16 mouse cellular contexts compared by ENCODE assay signal in genomic region chrX:99632211-99632775, GRCm38 (mm10).
DNase-seq lines count a peak whose midpoint lies in the region; ATAC-seq lines count a peak whose summit lies in the region.
"Had no signal": no experiment of that assay in that cellular context is flagged by ENCODE, and none has a peak within 500 bp of the region (broad histone marks: within the 10 kb centered on the region; RNA-seq: fewer than 3 reads in every experiment).

No protein-coding gene starts in this region.

- no peak overlapping the region for H3K4me2 ChIP-seq in midbrain, embryonic 14.5 days (ENCODE audit: low read length)
- no peak overlapping the region for H3K4me2 ChIP-seq in liver, embryonic 12.5 days
- no peak overlapping the region for H3K4me2 ChIP-seq in midbrain, embryonic 15.5 days
- H3K4me2 ChIP-seq: heart, embryonic 15.5 days; hindbrain, embryonic 14.5 days; limb, embryonic 12.5 days; stomach, embryonic 15.5 days had no signal

- H3K4me1 ChIP-seq in midbrain, embryonic 14.5 days (ENCODE audit: control insufficient read depth, insufficient read depth, low read length): no peaks in the 10 kb centered on the region
- H3K4me1 ChIP-seq in midbrain, embryonic 10.5 days: no peaks in the 10 kb centered on the region
- H3K4me1 ChIP-seq in liver, embryonic 12.5 days: no peaks in the 10 kb centered on the region
- H3K4me1 ChIP-seq in midbrain, embryonic 15.5 days: no peaks in the 10 kb centered on the region
- H3K4me1 ChIP-seq: heart, embryonic 15.5 days; limb, embryonic 12.5 days; megakaryocyte, embryonic 14.5 days; stomach, embryonic 15.5 days had no signal

- no peak overlapping the region for H3K27ac ChIP-seq in midbrain, embryonic 14.5 days (replicated peaks; ENCODE audit: low read depth, low read length)
- no peak overlapping the region for H3K27ac ChIP-seq in midbrain, embryonic 10.5 days (replicated peaks)
- H3K27ac ChIP-seq in liver, embryonic 12.5 days: no peak overlapping the region
- no peak overlapping the region for H3K27ac ChIP-seq in midbrain, embryonic 15.5 days
- H3K27ac ChIP-seq: heart, embryonic 15.5 days; hindbrain, embryonic 14.5 days; limb, embryonic 12.5 days; stomach, embryonic 15.5 days had no signal

- peak; percentile 18 for DNase-seq in adrenal gland, adult 8-10 months
- DNase-seq in adrenal gland, adult 18-20 months (ENCODE audit: low spot score in 2 of 2): no peak
- DNase-seq in midbrain, embryonic 14.5 days: peak; percentile 8
- DNase-seq in midbrain, embryonic 10.5 days (ENCODE audit: low spot score): no peak
- DNase-seq in kidney, adult 9 months: peak; percentile 92
- DNase-seq in skeletal muscle tissue, adult 2 months (ENCODE audit: low read depth, low spot score): peak; percentile 10
- DNase-seq: cerebellum, adult 9-11 months; thymus, postnatal 25 days had no signal

- WGBS in midbrain, embryonic 14.5 days: 56% methylated on average over 2 of the region's 2 CpGs
- 74% methylated on average over 2 of the region's 2 CpGs for WGBS in midbrain, embryonic 10.5 days
- 45% methylated on average over 2 of the region's 2 CpGs for WGBS in liver, embryonic 12.5 days (ENCODE audit: insufficient replicate concordance)
- 53% methylated on average over 2 of the region's 2 CpGs for WGBS in midbrain, embryonic 15.5 days

- no peaks in the 10 kb centered on the region for H3K36me3 ChIP-seq in midbrain, embryonic 14.5 days (ENCODE audit: control insufficient read depth, insufficient read depth, low read length)
- no peaks in the 10 kb centered on the region for H3K36me3 ChIP-seq in midbrain, embryonic 10.5 days
- no peaks in the 10 kb centered on the region for H3K36me3 ChIP-seq in liver, embryonic 12.5 days
- no peaks in the 10 kb centered on the region for H3K36me3 ChIP-seq in midbrain, embryonic 15.5 days (replicated peaks)
- H3K36me3 ChIP-seq: heart, embryonic 15.5 days; limb, embryonic 12.5 days; stomach, embryonic 15.5 days had no signal

- H3K9ac ChIP-seq in midbrain, embryonic 14.5 days (replicated peaks; ENCODE audit: low read length): no peak overlapping the region
- H3K9ac ChIP-seq in liver, embryonic 12.5 days: no peak overlapping the region
- no peak overlapping the region for H3K9ac ChIP-seq in midbrain, embryonic 15.5 days
- H3K9ac ChIP-seq: heart, embryonic 15.5 days; hindbrain, embryonic 14.5 days; limb, embryonic 12.5 days; stomach, embryonic 15.5 days had no signal

- no peaks in the 10 kb centered on the region for H3K9me3 ChIP-seq in midbrain, embryonic 14.5 days (ENCODE audit: control insufficient read depth, low read length)
- no peaks in the 10 kb centered on the region for H3K9me3 ChIP-seq in midbrain, embryonic 10.5 days (replicated peaks)
- no peaks in the 10 kb centered on the region for H3K9me3 ChIP-seq in liver, embryonic 12.5 days (replicated peaks)
- no peaks in the 10 kb centered on the region for H3K9me3 ChIP-seq in midbrain, embryonic 15.5 days
- H3K9me3 ChIP-seq: heart, embryonic 15.5 days; limb, embryonic 12.5 days; megakaryocyte, embryonic 14.5 days; stomach, embryonic 15.5 days had no signal

- no peak for ATAC-seq in midbrain, embryonic 14.5 days (ENCODE audit: low FRiP score, low TSS enrichment)
- no peak for ATAC-seq in liver, embryonic 12.5 days
- ATAC-seq in midbrain, embryonic 15.5 days (replicated peaks): no peak

- no peak overlapping the region for H3K4me3 ChIP-seq in midbrain, embryonic 14.5 days (replicated peaks; ENCODE audit: low read depth, low read length)
- no peak overlapping the region for H3K4me3 ChIP-seq in midbrain, embryonic 10.5 days
- no peak overlapping the region for H3K4me3 ChIP-seq in liver, embryonic 12.5 days
- no peak overlapping the region for H3K4me3 ChIP-seq in midbrain, embryonic 15.5 days
- H3K4me3 ChIP-seq: heart, embryonic 15.5 days; limb, embryonic 12.5 days; megakaryocyte, embryonic 14.5 days; myocyte; stomach, embryonic 15.5 days had no signal

- peaks cover 7% of the 10 kb centered on the region; the same call in 1 of the 2 replicates for H3K27me3 ChIP-seq in midbrain, embryonic 14.5 days (ENCODE audit: control insufficient read depth, insufficient read depth, low read length)
- H3K27me3 ChIP-seq in midbrain, embryonic 10.5 days (ENCODE audit: low read depth, poor library complexity, severe bottlenecking): peaks cover 98% of the 10 kb centered on the region
- peaks cover 38% of the 10 kb centered on the region for H3K27me3 ChIP-seq in liver, embryonic 12.5 days (replicated peaks)
- peaks cover 16% of the 10 kb centered on the region; the same call in 1 of the 2 replicates for H3K27me3 ChIP-seq in midbrain, embryonic 15.5 days (replicated peaks)
- H3K27me3 ChIP-seq: stomach, embryonic 15.5 days had no signal

Comparison
In these comparisons a context has a peak if more than half of its experiments do, and no peak if none do; other contexts are left out.
1. DNase-seq: peak in adrenal gland, adult 8-10 months (single experiment), midbrain, embryonic 14.5 days (single experiment), kidney, adult 9 months (single experiment) and skeletal muscle tissue, adult 2 months (single experiment); none in adrenal gland, adult 18-20 months (0 of 2) and midbrain, embryonic 10.5 days (single experiment).